Mouse (Mus musculus): ENCODE results near the gene Hist1h4h. TPM values are rescaled to one million over a fixed set of nuclear protein-coding genes. Genes with fewer than 3 reads are reported as not detected.
A peak's percentile ranks its signal among the peaks of the same experiment; 100 is the strongest.
"Not testable (repeated sequence)": the region's sequence is repeated elsewhere in the genome, so short reads cannot be mapped to it uniquely, and the experiment has no call there.

Gene Hist1h4h
- polyA plus RNA-seq, 1 experiment from 2014 or later = 2.9 TPM

GRCm38 (mm10) chr13:23555839-23556416, 25.1 kb downstream of the Hist1h4h start:
- Histone ChIP-seq H3K9ac (replicated peaks; ENCODE audit: low read depth, low read length) (peak overlapping the region; percentile 68), H3K9me3 (ENCODE audit: control insufficient read depth, low read length) (no peaks in the 10 kb centered on the region), H3K27ac (ENCODE audit: low read length) (peak overlapping the region; percentile 80), H3K27me3 (replicated peaks; ENCODE audit: control insufficient read depth, insufficient read depth, low read length) (no peaks in the 10 kb centered on the region), H3K4me2 (ENCODE audit: low read length) (peak overlapping the region; percentile 99), H3K36me3 (ENCODE audit: control insufficient read depth, insufficient read depth) (no peaks in the 10 kb centered on the region), H3K4me3 (replicated peaks; ENCODE audit: low read length) (peak overlapping the region; percentile 58), H3K4me1 (replicated peaks; ENCODE audit: control insufficient read depth, insufficient read depth, low read length) (peaks cover 15% of the 10 kb centered on the region)
- ATAC-seq = peak; percentile 83
- WGBS = under 1% methylated on average over 18 of the region's 18 CpGs

DNA sequence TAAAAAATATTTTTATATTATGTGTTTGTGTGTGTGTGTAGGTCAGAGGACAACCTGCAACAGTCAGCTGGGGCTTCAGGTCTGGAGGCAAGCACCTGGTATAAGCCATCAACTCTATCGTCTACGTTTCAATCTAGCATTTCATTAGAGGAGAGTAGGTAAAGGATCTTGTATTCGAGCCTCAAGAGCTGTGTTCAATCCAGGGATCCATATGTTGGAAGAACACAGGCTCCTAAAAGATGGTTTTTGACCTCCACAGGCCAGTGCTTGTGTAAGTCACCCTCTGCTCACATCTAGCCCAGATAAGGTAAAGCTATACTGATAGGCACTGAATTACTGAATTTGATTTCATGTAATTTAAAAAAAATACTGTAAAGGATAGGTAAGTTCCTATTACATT, 26.1 kb downstream of the Hist1h4h start:
- no peak overlapping the region for H3K4me2 ChIP-seq (ENCODE audit: low read length)
- no peaks in the 10 kb centered on the region for H3K36me3 ChIP-seq (ENCODE audit: control insufficient read depth, insufficient read depth)
- H3K27me3 ChIP-seq (replicated peaks; ENCODE audit: control insufficient read depth, insufficient read depth, low read length) = no peaks in the 10 kb centered on the region
- H3K9me3 ChIP-seq (ENCODE audit: control insufficient read depth, low read length) = no peaks in the 10 kb centered on the region
- WGBS = 60% methylated on average over 3 of the region's 3 CpGs
- no peak overlapping the region for H3K27ac ChIP-seq (ENCODE audit: low read length)
- no peak for ATAC-seq
- H3K4me1 ChIP-seq (replicated peaks; ENCODE audit: control insufficient read depth, insufficient read depth, low read length) = peaks cover 14% of the 10 kb centered on the region
- no peak overlapping the region for H3K4me3 ChIP-seq (replicated peaks; ENCODE audit: low read length)
- H3K9ac ChIP-seq (replicated peaks; ENCODE audit: low read depth, low read length) = no peak overlapping the region

DNA sequence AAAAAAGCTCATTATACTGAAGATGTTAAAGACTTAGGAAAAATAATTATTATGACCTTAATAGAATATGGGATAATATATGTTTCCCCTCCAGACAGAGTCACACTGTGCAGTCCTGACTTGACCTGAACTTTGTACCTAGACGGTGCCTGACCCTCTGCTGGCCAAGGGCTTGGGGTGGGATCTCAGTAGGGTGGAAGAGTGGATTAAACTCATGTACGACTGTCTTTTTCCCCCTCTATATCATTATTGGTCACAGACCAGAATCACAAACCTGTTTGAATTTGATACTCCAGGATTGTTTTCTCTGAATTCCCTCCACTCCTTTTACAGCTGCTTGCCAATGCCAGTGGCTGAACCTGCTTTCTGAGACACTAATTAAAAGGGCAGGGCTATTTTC, 29.8 kb downstream of the Hist1h4h start:
- not testable (repeated sequence) for H3K9ac ChIP-seq (replicated peaks; ENCODE audit: low read depth, low read length); H3K4me2 ChIP-seq (ENCODE audit: low read length); H3K9me3 ChIP-seq (ENCODE audit: control insufficient read depth, low read length); ATAC-seq; H3K27me3 ChIP-seq (replicated peaks; ENCODE audit: control insufficient read depth, insufficient read depth, low read length); H3K27ac ChIP-seq (ENCODE audit: low read length); H3K4me1 ChIP-seq (replicated peaks; ENCODE audit: control insufficient read depth, insufficient read depth, low read length); H3K4me3 ChIP-seq (replicated peaks; ENCODE audit: low read length); H3K36me3 ChIP-seq (ENCODE audit: control insufficient read depth, insufficient read depth)
- whole genome bisulfite sequencing = 25% methylated on average over 2 of the region's 2 CpGs

- 0% methylated on average over 2 of the region's 5 CpGs for WGBS
- H3K36me3 ChIP-seq (ENCODE audit: control insufficient read depth, insufficient read depth); H3K27me3 ChIP-seq (replicated peaks; ENCODE audit: control insufficient read depth, insufficient read depth, low read length); H3K9me3 ChIP-seq (ENCODE audit: control insufficient read depth, low read length); H3K4me1 ChIP-seq (replicated peaks; ENCODE audit: control insufficient read depth, insufficient read depth, low read length); ATAC-seq: not testable (repeated sequence)
- peak overlapping the region; percentile 42 for H3K4me3 ChIP-seq (replicated peaks; ENCODE audit: low read length)
- peak overlapping the region; percentile 53 for H3K9ac ChIP-seq (replicated peaks; ENCODE audit: low read depth, low read length)
- peak overlapping the region; percentile 98; the same call in 1 of the 2 replicates for H3K27ac ChIP-seq (ENCODE audit: low read length)
- H3K4me2 ChIP-seq (ENCODE audit: low read length) = peak overlapping the region; percentile 48
Measured at GRCm38 (mm10) chr13:23561531-23561882, 30.7 kb downstream of the Hist1h4h start.

DNA sequence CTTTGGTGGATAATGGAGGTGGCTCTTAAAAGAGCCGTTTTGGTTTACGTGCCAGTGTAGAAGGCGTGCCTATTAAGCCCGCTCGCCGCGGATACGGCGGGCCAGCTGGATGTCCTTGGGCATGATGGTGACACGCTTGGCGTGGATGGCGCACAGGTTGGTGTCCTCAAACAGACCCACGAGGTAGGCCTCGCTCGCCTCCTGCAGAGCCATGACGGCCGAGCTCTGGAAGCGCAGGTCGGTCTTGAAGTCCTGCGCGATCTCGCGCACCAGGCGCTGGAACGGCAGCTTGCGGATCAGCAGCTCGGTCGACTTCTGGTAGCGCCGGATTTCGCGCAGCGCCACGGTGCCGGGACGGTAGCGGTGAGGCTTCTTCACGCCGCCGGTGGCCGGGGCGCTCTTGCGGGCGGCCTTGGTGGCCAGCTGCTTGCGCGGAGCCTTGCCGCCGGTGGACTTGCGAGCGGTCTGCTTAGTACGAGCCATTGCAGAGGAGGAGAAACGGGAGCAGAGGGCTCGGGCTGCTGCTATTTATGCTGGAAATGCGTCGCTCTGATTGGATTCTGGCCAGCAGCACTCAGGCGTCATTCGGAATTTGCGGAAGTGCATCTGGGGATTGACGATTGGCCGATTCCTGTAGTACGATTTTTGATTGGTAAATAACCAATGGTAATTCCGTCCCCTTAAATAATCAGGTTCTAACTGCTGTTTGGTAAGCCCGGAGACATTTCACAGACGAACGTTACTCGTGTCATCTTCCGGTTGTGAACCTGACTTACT, 31.2 kb downstream of the Hist1h4h start, which contains the start of gene Hist1h3e:
Gene Hist1h3e, minus strand, starts transcription at position 487 of the 777 bp plus-strand sequence.
- Histone ChIP-seq H3K4me2 (ENCODE audit: low read length) (peak within 1 kb of the TSS; percentile 82), H3K9ac (replicated peaks; ENCODE audit: low read depth, low read length) (peak within 1 kb of the TSS; percentile 57), H3K27ac (ENCODE audit: low read length) (peak within 1 kb of the TSS; percentile 98), H3K4me3 (replicated peaks; ENCODE audit: low read length) (peak within 1 kb of the TSS; percentile 42)
- under 1% methylated on average over 57 of the region's 67 CpGs for WGBS
- H3K9me3 ChIP-seq (ENCODE audit: control insufficient read depth, low read length); H3K36me3 ChIP-seq (ENCODE audit: control insufficient read depth, insufficient read depth); H3K4me1 ChIP-seq (replicated peaks; ENCODE audit: control insufficient read depth, insufficient read depth, low read length); H3K27me3 ChIP-seq (replicated peaks; ENCODE audit: control insufficient read depth, insufficient read depth, low read length): not testable (repeated sequence)
- ATAC-seq = peak; percentile 94

- Histone ChIP-seq H3K27ac (ENCODE audit: low read length) (peak overlapping the region; percentile 98), H3K4me1 (replicated peaks; ENCODE audit: control insufficient read depth, insufficient read depth, low read length) (peaks cover 6% of the 10 kb centered on the region; the same call in 1 of the 2 replicates), H3K4me3 (replicated peaks; ENCODE audit: low read length) (peak overlapping the region; percentile 42), H3K27me3 (replicated peaks; ENCODE audit: control insufficient read depth, insufficient read depth, low read length) (no peaks in the 10 kb centered on the region), H3K9me3 (ENCODE audit: control insufficient read depth, low read length) (no peaks in the 10 kb centered on the region), H3K4me2 (ENCODE audit: low read length) (peak overlapping the region; percentile 82), H3K36me3 (ENCODE audit: control insufficient read depth, insufficient read depth) (no peaks in the 10 kb centered on the region), H3K9ac (replicated peaks; ENCODE audit: low read depth, low read length) (peak overlapping the region; percentile 57)
- ATAC-seq = peak; percentile 38
- WGBS = under 1% methylated on average over 18 of the region's 18 CpGs
Measured at GRCm38 (mm10) chr13:23562699-23563462, 32.0 kb downstream of the Hist1h4h start.

GRCm38 (mm10) chr13:23564482-23564881, 33.6 kb downstream of the Hist1h4h start:
- no peak for ATAC-seq
- Histone ChIP-seq H3K9ac (replicated peaks; ENCODE audit: low read depth, low read length) (no peak overlapping the region), H3K4me2 (ENCODE audit: low read length) (no peak overlapping the region), H3K27ac (ENCODE audit: low read length) (no peak overlapping the region), H3K4me1 (replicated peaks; ENCODE audit: control insufficient read depth, insufficient read depth, low read length) (peaks cover 6% of the 10 kb centered on the region; the same call in 1 of the 2 replicates), H3K36me3 (ENCODE audit: control insufficient read depth, insufficient read depth) (no peaks in the 10 kb centered on the region), H3K9me3 (ENCODE audit: control insufficient read depth, low read length) (no peaks in the 10 kb centered on the region), H3K4me3 (replicated peaks; ENCODE audit: low read length) (no peak overlapping the region), H3K27me3 (replicated peaks; ENCODE audit: control insufficient read depth, insufficient read depth, low read length) (no peaks in the 10 kb centered on the region)
- 90% methylated on average over 2 of the region's 2 CpGs for WGBS

GRCm38 (mm10) chr13:23570261-23571021, 39.6 kb downstream of the Hist1h4h start:
- H3K9me3 ChIP-seq (ENCODE audit: control insufficient read depth, low read length); H3K36me3 ChIP-seq (ENCODE audit: control insufficient read depth, insufficient read depth); H3K27me3 ChIP-seq (replicated peaks; ENCODE audit: control insufficient read depth, insufficient read depth, low read length); ATAC-seq: not testable (repeated sequence)
- Histone ChIP-seq H3K4me2 (ENCODE audit: low read length) (peak overlapping the region; percentile 53), H3K4me3 (replicated peaks; ENCODE audit: low read length) (peak overlapping the region; percentile 44), H3K4me1 (replicated peaks; ENCODE audit: control insufficient read depth, insufficient read depth, low read length) (peaks cover 15% of the 10 kb centered on the region), H3K9ac (replicated peaks; ENCODE audit: low read depth, low read length) (peak overlapping the region; percentile 57; the same call in 1 of the 2 replicates), H3K27ac (ENCODE audit: low read length) (peak overlapping the region; percentile 96)
- under 1% methylated on average over 23 of the region's 41 CpGs for WGBS

Data from forebrain, embryonic 16.5 days (tissue).